Mouse (Mus musculus) heart, postnatal 36 days (tissue): ENCODE data around the gene Tgif1. TPM values are rescaled to one million over a fixed set of nuclear protein-coding genes. Genes with fewer than 3 reads are reported as not detected.
A peak's percentile ranks its signal among the peaks of the same experiment; 100 is the strongest.

Experiments
- DNase-seq, 2 experiments: peaks; one replicate each; pipeline ENCODE4 v3.0.0; 2021 to 2022
- intact Hi-C: fragments of 180-260 bp; cut with DNase I; formaldehyde crosslinking; loops from one replicate; pipeline ENCODE4 v1.15.1; 2025
- total RNA-seq, 2 experiments: library from RNA; stranded (reverse); gene quantifications; 2 replicates each; pipeline ENCODE4 v1.2.3; 2021

The Tgif1 gene
- 1 to 10 TPM; 5.3 to 7.2 TPM for total RNA-seq

- intact Hi-C loops, result no loop called here
- DNase-seq, result peak; percentile 55 to 65
These were observed at the start of gene Tgif1 for GRCm38 (mm10) chr17:70853436-70853905. Tgif1 (minus strand) TSS chr17:70853546.

- DNase-seq, result no peak
- intact Hi-C loops, result no loop called here
These were observed 47.3 kb upstream of the Tgif1 start for GRCm38 (mm10) chr17:70900660-70901059.

GRCm38 (mm10) chr17:70899642-70900041, 46.3 kb upstream of the Tgif1 start:
- no peak for DNase-seq
- intact Hi-C loops, result no loop called here

- DNase-seq, result no peak
- intact Hi-C loops, result no loop called here
These were observed 41.5 kb upstream of the Tgif1 start for GRCm38 (mm10) chr17:70894867-70895266.

GRCm38 (mm10) chr17:70893151-70893550, 39.8 kb upstream of the Tgif1 start:
- DNase-seq, result no peak
- intact Hi-C loops, result no loop called here

- no peak for DNase-seq
- intact Hi-C loops, result no loop called here
These were observed 39.1 kb upstream of the Tgif1 start for GRCm38 (mm10) chr17:70892288-70893096.

- no peak for DNase-seq
- intact Hi-C loops, result no loop called here
These were observed 37.2 kb upstream of the Tgif1 start for GRCm38 (mm10) chr17:70890571-70890970.

GRCm38 (mm10) chr17:70888657-70889056, 35.3 kb upstream of the Tgif1 start:
- intact Hi-C loops, result no loop called here
- no peak for DNase-seq

- intact Hi-C loops, result no loop called here
- no peak for DNase-seq
These were observed 34.5 kb upstream of the Tgif1 start for GRCm38 (mm10) chr17:70887848-70888247.

GRCm38 (mm10) chr17:70886641-70887391, 33.5 kb upstream of the Tgif1 start:
- intact Hi-C loops, result no loop called here
- DNase-seq, result no peak

- intact Hi-C loops, result no loop called here
- DNase-seq, result no peak
These were observed 32.5 kb upstream of the Tgif1 start for GRCm38 (mm10) chr17:70885868-70886267.

GRCm38 (mm10) chr17:70881934-70882333, 28.6 kb upstream of the Tgif1 start:
- intact Hi-C loops, result no loop called here
- no peak for DNase-seq

GRCm38 (mm10) chr17:70881194-70881593, 27.8 kb upstream of the Tgif1 start:
- intact Hi-C loops, result no loop called here
- no peak for DNase-seq

- no peak for DNase-seq
- intact Hi-C loops, result no loop called here
These were observed 24.9 kb upstream of the Tgif1 start for GRCm38 (mm10) chr17:70878237-70878636.

GRCm38 (mm10) chr17:70873778-70874124, 20.4 kb upstream of the Tgif1 start:
- intact Hi-C loops, result no loop called here
- DNase-seq, result no peak

GRCm38 (mm10) chr17:70872936-70873777, 19.8 kb upstream of the Tgif1 start:
- DNase-seq, result no peak
- intact Hi-C loops, result no loop called here

GRCm38 (mm10) chr17:70872094-70872929, 19.0 kb upstream of the Tgif1 start:
- DNase-seq, result no peak
- intact Hi-C loops, result no loop called here

- intact Hi-C loops, result no loop called here
- no peak for DNase-seq
These were observed 18.3 kb upstream of the Tgif1 start for GRCm38 (mm10) chr17:70871676-70872075.

- intact Hi-C loops, result no loop called here
- DNase-seq, result no peak
These were observed 17.2 kb upstream of the Tgif1 start for GRCm38 (mm10) chr17:70870581-70870980.

GRCm38 (mm10) chr17:70868577-70869229, 15.4 kb upstream of the Tgif1 start:
- DNase-seq, result no peak
- intact Hi-C loops, result no loop called here
